ENCODE assay signal across 11 mouse cellular contexts in genomic region chr12:12225706-12226105, GRCm38 (mm10). TPM values are rescaled to one million over a fixed set of nuclear protein-coding genes. Genes with fewer than 3 reads are reported as not detected.
DNase-seq lines count a peak whose midpoint lies in the region; ATAC-seq and TF ChIP-seq lines count a peak whose summit lies in the region.
"Had no signal": no experiment of that assay in that cellular context is flagged by ENCODE, and none has a peak within 500 bp of the region (broad histone marks: within the 10 kb centered on the region; RNA-seq: fewer than 3 reads in every experiment).

No protein-coding gene starts in this region.

- H3K9ac ChIP-seq in heart, postnatal 0 days (replicated peaks; ENCODE audit: low read depth, low read length) = no peak overlapping the region
- H3K9ac ChIP-seq: heart, embryonic 13.5 days had no signal

- 54% methylated on average over 6 of the region's 6 CpGs for WGBS in heart, postnatal 0 days

- intact Hi-C loops in heart, postnatal 14 days (cut with DNase I) = no loop called here
- intact Hi-C loops in heart, postnatal 10 days (cut with DNase I) = no loop called here

- H3K4me1 ChIP-seq in heart, postnatal 0 days (ENCODE audit: control insufficient read depth, insufficient read depth) = peaks cover 5% of the 10 kb centered on the region

- no peak for TF ChIP-seq CTCF in heart, postnatal 0 days (IDR thresholded peaks at IDR 0.05; ENCODE audit: low read depth)

- H3K27ac ChIP-seq in heart, postnatal 0 days (ENCODE audit: low read depth) = no peak overlapping the region
- H3K27ac ChIP-seq: heart, embryonic 13.5 days had no signal

- ATAC-seq in heart, postnatal 0 days (ENCODE audit: insufficient read depth, low read depth) = peak; percentile 27; the same call in 1 of the 2 replicates
- no peak for ATAC-seq in megakaryocyte, adult 5-6 weeks (ENCODE audit: poor library complexity, severe bottlenecking)

- no peaks in the 10 kb centered on the region for H3K27me3 ChIP-seq in heart, postnatal 0 days (ENCODE audit: control insufficient read depth, insufficient read depth, low read length)
- H3K27me3 ChIP-seq: heart, embryonic 13.5 days had no signal

- H3K36me3 ChIP-seq in heart, postnatal 0 days (replicated peaks; ENCODE audit: control insufficient read depth, insufficient read depth, low read length) = no peaks in the 10 kb centered on the region
- H3K36me3 ChIP-seq: heart, embryonic 13.5 days had no signal

- no peak overlapping the region for H3K4me2 ChIP-seq in heart, postnatal 0 days (ENCODE audit: low read depth, low read length)
- H3K4me2 ChIP-seq: heart, embryonic 13.5 days had no signal

- TF ChIP-seq EP300 in heart, postnatal 0 days (IDR thresholded peaks at IDR 0.05; ENCODE audit: low read depth) = no peak

- H3K4me3 ChIP-seq in heart, postnatal 0 days (ENCODE audit: low read depth, low read length) = no peak overlapping the region
- H3K4me3 ChIP-seq: heart, embryonic 13.5 days had no signal

- peak; percentile 14 for DNase-seq in heart, postnatal 0 days (ENCODE audit: low spot score)
- DNase-seq in heart, postnatal 14 days = no peak
- DNase-seq in frontal cortex, postnatal 36 days (ENCODE audit: low spot score in 2 of 2) = peak; percentile 63 to 85
- peak; percentile 83 to 84 for DNase-seq in left cerebral cortex, adult 9 months (ENCODE audit: low spot score in 2 of 2)
- DNase-seq in right cerebral cortex, postnatal 36 days (ENCODE audit: low spot score in 2 of 2) = peak; percentile 72 to 89
- DNase-seq in cerebellum, adult 8-10 months = no peak
- no peak for DNase-seq in heart, postnatal 10 days
- DNase-seq: cerebellum, adult 11 months had no signal

- no peaks in the 10 kb centered on the region for H3K9me3 ChIP-seq in heart, postnatal 0 days (replicated peaks; ENCODE audit: control insufficient read depth, low read length)
- H3K9me3 ChIP-seq: heart, embryonic 13.5 days had no signal

RNA-seq across cellular contexts. Expression of gene Fam49a, which starts 36.2 kb away (rescaled TPM):
- total RNA-seq in heart, postnatal 0 days (2014; rRNA removed; ENCODE audit: low replicate concordance) = 12.4 and 21.6 TPM in 2 replicates
- 15.3 and 16.5 TPM in 2 replicates for polyA plus RNA-seq in heart, postnatal 0 days (2015; fragmentation: Nextera tagmentation; extraction: Ambion mirVana)
- total RNA-seq in heart, postnatal 14 days (2021) = 10 to 100 TPM; 11.7 to 17.2 TPM
- 55.9 and 61.4 TPM in 2 replicates for total RNA-seq in megakaryocyte, adult 5-6 weeks (2015)
- 59.8 and 63.4 TPM in 2 replicates for total RNA-seq in megakaryocyte, adult 5-6 weeks (2017)
- 10 to 100 TPM; 14.7 to 15.6 TPM for total RNA-seq in heart, postnatal 10 days (2021)
- polyA plus RNA-seq: C2C12 had no signal

Comparison
In these comparisons a context has a peak if more than half of its experiments do, and no peak if none do; other contexts are left out.
1. DNase-seq: peak in heart, postnatal 0 days (single experiment), frontal cortex, postnatal 36 days (2 of 2), left cerebral cortex, adult 9 months (2 of 2) and right cerebral cortex, postnatal 36 days (2 of 2); none in heart, postnatal 14 days (0 of 2), cerebellum, adult 8-10 months (single experiment) and heart, postnatal 10 days (0 of 2).